Mouse (Mus musculus) liver, postnatal 0 days (tissue): Measurements from ENCODE around the gene Akap12.

Source experiments
- CTCF ChIP-seq: sonication (generic); IDR thresholded peaks from 2 replicates; pipeline ENCODE4 v1.5.1; 2016; ENCODE audit warnings: antibody characterized with exemption, low read depth
- EP300 ChIP-seq: IDR thresholded peaks from 2 replicates; pipeline ENCODE4 v1.6.1; 2016; ENCODE audit warnings: antibody characterized with exemption, low read depth, mild to moderate bottlenecking

DNA sequence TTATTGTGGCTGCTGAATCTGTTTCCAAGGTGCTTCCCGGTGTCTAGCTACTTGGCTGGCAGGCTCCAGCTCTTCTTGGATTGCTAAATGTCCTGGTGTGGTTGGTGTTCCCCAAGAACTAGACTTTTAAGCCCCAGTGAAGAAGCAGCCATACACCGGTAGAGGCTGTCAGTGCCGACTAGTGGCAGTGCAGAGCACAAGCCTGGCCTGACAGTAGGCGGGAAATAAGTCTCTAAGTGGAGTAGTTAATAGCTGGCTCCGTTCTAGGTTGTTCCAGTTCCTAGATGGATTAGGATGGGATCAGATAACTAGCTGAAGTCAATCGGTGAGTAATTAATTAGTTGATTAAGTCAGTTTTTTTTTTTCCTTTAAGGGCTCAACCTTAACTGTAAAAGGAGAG, 125.7 kb downstream of the Akap12 start:
- TF ChIP-seq CTCF (peak; percentile 66), EP300 (no peak)
